Mouse (Mus musculus) spleen, embryonic (tissue): ENCODE measurements around the gene Cnot11.

ENCODE experiments used
- CTCF ChIA-PET: fragments of 350-600 bp; sonication (Branson Sonifier 250); formaldehyde crosslinking; loops from one replicate; lab custom pipeline; 2022; lab: Charles Lee

The Cnot11 gene

GRCm38 (mm10) chr1:39534831-39535230 lies at the start of gene Cnot11:
TSS of gene Cnot11 (plus strand) at chr1:39534992.
- CTCF ChIA-PET: no interaction called here

DNA sequence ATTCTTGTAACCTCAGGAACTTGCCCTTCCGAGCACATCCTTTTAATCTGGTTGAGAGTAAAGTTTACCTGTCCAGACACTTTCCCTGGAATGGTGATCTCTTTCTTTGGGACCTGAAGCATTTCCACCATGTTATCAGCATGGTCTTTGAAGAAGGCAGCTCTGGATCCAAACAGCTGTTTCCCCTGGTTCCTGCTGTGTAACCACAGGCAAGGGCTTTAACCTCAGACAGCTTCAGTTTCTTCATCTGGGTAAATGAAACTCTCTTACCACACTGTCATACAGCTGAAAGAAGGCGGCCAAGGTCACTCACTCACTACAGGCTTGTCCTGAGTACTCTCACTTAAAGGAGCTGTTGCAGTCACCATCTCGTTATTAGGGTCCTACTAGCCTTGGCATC lies 47.4 kb upstream of the Cnot11 start:
- CTCF ChIA-PET: no interaction called here

DNA sequence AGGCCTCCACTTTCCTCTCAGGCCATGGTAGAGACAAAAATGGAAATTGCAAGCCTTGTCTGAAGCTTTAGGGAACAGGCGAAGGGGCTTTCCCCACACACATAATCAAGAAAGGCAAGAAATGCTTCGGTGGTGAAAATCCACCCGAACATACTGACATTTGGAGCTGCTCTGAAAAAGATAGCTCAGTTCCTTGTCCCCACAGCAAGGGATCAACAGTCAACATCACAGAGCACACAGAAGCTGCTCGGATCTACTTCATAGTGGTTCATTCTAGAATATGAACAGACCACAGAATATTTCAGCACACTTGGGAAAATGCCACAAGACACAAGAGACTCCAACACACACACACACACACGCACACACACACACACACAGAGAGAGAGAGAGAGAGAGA lies 41.6 kb upstream of the Cnot11 start:
- CTCF ChIA-PET: no interaction called here

GRCm38 (mm10) chr1:39493664-39494063 lies 41.1 kb upstream of the Cnot11 start:
- CTCF ChIA-PET: no interaction called here

GRCm38 (mm10) chr1:39496995-39497394 lies 37.8 kb upstream of the Cnot11 start:
- CTCF ChIA-PET: no interaction called here

DNA sequence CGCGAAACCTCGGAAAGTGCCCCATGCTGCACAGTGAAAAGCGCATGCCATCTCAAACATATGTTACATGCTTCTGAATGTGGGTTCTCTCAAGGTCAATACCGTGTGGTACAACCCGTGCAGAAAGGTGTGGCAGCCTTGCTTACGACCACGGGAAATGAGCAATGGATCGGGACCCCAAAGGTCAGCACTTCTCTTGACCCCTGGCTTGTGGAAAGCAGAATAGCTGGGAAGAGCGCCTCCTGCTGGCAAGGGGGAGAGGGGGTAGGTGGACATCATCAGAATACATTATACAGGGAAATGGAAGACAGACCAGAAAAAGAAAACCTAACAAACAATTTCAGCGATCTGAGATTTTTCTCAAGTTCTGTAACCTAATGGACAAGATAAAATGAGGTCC lies 37.0 kb upstream of the Cnot11 start:
- CTCF ChIA-PET: no interaction called here

DNA sequence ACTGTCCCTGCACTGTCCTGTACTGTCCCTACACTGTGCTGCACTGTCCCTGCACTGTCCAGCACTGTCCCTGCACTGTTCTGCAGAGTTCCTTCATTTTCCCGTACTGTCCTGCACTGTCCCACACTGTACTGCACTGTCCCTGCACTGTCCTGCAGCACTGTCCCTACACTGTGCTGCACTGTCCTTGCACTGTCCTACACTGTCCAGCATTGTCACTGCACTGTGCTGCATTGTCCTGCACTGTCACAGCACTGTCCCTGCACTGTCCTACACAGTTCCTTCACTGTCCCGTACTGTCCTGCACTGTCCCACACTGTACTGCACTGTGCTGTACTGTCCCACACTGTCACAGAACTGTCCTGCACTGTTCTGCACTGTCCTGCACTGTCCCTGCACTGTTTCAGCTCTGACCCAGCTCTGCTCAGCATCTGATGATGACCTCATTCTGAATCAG lies 35.3 kb upstream of the Cnot11 start:
- CTCF ChIA-PET: no interaction called here

GRCm38 (mm10) chr1:39502817-39503633 lies 31.8 kb upstream of the Cnot11 start:
- CTCF ChIA-PET: interaction anchor here (0.7 kb wide), 1 partner anchor 14 kb away, joined by 3 read pairs; no protein-coding TSS in a partner anchor

DNA sequence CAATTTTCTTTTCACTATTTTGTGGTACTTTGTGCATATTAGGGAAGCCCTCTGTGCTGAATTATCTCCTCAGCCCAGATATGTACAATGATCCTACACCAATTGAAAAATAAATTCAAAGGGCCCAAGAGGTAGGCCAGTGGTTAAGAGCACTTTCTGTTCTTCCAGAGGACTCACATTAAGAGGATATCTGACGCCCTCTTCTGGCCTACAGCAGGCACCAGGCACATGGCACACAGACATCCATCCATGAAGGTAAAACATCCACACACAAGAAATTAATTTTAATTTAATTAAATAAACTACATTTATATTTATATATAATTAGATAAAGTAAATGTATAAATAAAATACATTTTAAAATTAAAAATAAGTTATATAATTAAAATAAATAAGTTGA lies 30.5 kb upstream of the Cnot11 start:
- CTCF ChIA-PET: no interaction called here

DNA sequence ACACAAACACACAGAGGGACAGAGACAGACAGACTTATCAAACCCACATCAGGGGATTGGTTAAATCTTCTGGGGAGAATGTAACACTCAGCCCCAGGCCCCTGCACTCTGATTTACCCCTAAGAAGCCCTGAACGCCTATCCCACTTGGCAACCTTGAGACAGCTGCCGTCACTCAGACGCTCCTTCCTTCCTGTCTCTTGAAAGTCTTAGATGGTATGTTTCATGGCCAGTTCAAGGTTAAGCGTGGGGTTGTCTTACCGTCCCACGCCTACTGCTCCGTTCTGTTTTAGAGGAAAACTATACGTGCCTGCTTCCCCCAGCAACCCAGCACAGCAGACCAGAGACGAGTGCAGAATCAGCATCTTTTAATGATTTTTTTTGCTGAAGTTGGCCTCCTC lies 29.2 kb upstream of the Cnot11 start:
- CTCF ChIA-PET: no interaction called here

DNA sequence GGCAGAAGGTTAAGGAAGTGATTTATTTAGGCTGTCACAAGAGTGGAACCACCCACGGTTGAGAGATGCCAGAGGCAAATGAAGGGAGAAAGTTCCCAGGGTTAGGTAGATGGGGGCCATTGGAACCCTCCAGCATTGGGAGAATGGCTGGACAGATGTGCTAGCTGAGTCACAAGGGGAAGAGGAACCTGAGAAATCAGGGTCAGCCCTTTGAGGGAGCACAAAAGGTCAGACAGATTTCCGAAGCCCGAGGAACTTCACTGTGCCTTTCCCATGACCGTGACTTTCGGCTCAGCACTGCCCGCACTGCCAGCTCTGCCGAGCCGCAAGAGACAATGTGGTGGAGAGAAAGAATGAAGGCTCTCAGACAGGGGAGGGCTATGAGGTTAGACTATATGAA lies 23.0 kb upstream of the Cnot11 start:
- CTCF ChIA-PET: no interaction called here

DNA sequence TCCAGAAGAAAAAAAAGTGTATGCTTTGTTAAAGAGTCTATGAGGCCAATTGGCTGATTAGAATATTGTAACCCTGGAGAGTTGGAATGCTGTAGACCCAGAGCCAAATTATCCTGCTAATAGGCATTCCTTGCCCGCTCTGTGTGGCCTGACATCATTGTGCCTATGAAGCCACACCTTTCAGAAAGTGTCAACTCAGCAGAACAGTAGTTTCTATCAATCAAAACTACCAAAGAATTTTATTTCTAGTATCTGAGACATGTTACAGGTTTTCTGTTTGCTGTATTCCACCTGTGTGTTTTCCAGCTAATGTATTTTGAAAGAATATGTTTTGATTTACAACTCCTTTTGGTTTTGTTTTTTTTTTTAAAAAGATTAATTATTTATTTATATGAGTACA lies 22.6 kb upstream of the Cnot11 start:
- CTCF ChIA-PET: no interaction called here

GRCm38 (mm10) chr1:39515303-39515991 lies 19.3 kb upstream of the Cnot11 start:
- CTCF ChIA-PET: no interaction called here

DNA sequence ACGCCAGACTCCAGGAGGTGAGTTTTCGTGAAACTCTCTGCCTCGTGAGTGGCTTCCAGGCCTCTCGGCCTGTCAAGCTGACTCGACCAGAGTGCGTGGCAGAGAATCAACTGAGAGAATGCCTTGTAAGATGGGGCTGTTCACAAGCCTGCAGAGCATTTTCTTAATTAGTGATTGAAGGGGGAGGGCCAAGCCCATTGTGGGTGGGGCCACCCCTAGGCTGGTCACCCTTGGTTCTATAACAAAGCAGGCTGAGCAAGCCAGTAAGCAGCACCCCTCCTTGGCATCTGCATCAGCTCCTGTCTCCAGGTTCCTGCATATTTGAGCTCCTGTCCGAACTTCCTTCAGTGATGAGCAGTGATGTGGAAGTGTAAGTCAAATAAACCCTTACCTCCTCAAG lies 13.5 kb upstream of the Cnot11 start:
- CTCF ChIA-PET: no interaction called here

GRCm38 (mm10) chr1:39522519-39522918 lies 12.3 kb upstream of the Cnot11 start:
- CTCF ChIA-PET: no interaction called here

- CTCF ChIA-PET: no interaction called here
Observed at GRCm38 (mm10) chr1:39525763-39526162, 9.0 kb upstream of the Cnot11 start.

DNA sequence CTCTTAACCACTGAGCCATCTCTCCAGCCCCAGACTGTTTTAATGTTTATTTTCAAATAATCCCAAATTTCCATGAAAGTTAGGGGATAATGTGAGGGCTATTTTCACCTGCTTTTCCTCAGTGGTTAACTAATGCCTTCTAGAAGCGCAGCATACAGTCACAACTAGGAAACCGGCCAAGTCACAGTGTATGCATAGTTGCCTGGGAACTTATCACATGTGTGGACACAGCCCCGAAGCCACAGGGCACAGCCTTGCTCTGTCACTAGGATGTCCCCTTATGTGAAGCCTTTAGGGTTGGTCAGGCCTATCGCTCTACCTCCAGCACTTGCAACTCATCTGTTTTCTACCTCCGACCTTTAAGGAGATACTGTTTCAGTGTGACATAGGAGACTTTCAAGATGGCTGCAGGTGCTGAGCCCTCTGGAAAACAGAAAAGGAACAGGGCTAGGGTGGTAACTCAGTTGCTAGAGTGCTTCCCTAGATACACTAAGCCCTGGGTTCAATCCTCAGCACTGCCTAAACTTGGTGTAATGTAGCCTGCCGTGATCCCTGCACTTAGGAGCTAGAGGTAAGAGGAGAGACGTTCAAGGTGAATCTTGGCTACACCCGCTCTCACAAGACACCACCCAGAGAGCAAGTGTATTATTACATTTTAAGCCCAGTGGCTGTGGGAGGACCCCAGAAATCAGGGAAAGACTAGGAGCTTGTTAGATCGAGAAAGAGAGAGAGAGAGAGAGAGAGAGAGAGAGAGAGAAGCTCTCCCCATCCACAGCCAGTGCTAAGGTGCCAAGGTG lies 8.2 kb upstream of the Cnot11 start:
- CTCF ChIA-PET: interaction anchor here (1.0 kb wide), 1 partner anchor 30 kb away, joined by 3 read pairs; no protein-coding TSS in a partner anchor

DNA sequence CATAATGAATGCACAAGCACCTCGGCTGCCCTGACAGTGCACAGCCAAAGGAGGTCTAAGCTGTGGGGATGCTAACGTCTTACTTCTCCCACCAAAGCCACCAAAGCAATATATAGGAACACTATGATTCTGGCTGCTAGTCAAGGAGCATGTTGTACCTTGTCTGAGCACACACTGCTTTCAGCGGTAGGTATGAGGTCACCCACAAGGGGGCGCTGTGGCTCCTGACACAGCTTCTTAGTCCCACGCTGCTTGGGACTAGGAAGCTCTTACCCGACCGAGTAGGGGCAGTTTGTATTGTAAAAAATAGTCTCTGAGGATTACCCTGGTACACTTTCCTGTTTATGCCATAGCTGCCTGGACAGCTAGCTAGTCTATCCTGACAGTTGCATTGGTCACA lies 7.4 kb upstream of the Cnot11 start:
- CTCF ChIA-PET: interaction anchor here (1.0 kb wide), 1 partner anchor 29 kb away, joined by 3 read pairs; no protein-coding TSS in a partner anchor

GRCm38 (mm10) chr1:39528319-39528718 lies 6.5 kb upstream of the Cnot11 start:
- CTCF ChIA-PET: no interaction called here

DNA sequence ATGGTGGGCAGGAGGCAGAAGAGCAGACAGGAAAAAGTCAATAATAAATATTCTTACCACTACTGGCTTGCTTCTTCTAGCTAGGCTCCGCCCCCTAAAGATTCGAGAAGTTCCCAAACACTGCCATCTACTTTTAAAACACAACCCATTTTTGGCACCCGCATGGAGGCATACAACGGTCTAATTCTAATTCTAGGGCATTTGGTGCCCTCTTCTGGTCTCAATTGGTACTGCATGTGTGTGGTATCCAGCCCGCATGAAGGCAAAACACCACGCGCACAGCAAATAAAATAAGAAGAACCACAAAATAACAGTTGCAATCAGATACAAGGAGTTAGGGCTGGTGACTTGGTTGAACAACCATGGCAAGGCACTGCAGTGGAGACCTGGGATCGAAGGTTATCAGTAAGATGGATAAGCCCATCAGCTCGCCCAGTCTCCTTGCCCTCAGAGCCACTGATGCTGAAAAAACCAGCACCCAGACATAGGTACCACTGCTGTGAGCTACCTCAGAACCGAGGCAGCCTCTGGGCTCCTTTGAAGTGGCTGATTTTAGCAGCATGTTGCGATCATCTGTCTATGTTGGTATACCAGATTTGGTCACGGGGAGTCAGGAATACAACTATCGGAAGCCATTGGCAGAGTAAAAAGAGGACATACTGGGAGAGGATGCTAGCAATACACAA lies 4.4 kb upstream of the Cnot11 start:
- CTCF ChIA-PET: no interaction called here

- CTCF ChIA-PET: no interaction called here
Observed at GRCm38 (mm10) chr1:39531036-39531435, 3.8 kb upstream of the Cnot11 start.
